Mouse (Mus musculus) liver, postnatal 0 days (tissue): ENCODE measurements around the gene Coq8a.

Experiments
- CTCF ChIP-seq: sonication (generic); IDR thresholded peaks from 2 replicates; pipeline ENCODE4 v1.5.1; 2016; ENCODE audit warnings: antibody characterized with exemption, low read depth
- EP300 ChIP-seq: IDR thresholded peaks from 2 replicates; pipeline ENCODE4 v1.6.1; 2016; ENCODE audit warnings: antibody characterized with exemption, low read depth, mild to moderate bottlenecking

- TF ChIP-seq CTCF (no peak), EP300 (no peak)
Observed at GRCm38 (mm10) chr1:180198959-180199714, at the start of gene Coq8a.
